Mouse (Mus musculus) thymus, adult 2 months (tissue): ENCODE measurements around the gene Aars.

Experiments used
- CTCF ChIP-seq: fragments of 200-500 bp; IDR thresholded peaks from 2 replicates; pipeline ENCODE4 v1.5.1; 2012; ENCODE audit warnings: mild to moderate bottlenecking, control low read depth, low read length, moderate library complexity, borderline replicate concordance; ENCODE audit not compliant: control insufficient read depth, poor library complexity, insufficient read depth; ENCODE audit errors: extremely low read depth
- POLR2A ChIP-seq: fragments of 200-500 bp; IDR thresholded peaks from 2 replicates; pipeline ENCODE4 v1.6.1; 2012; ENCODE audit warnings: mild to moderate bottlenecking, low read length, control low read depth, moderate library complexity; ENCODE audit not compliant: control insufficient read depth, poor library complexity, insufficient read depth; ENCODE audit errors: extremely low read depth

DNA sequence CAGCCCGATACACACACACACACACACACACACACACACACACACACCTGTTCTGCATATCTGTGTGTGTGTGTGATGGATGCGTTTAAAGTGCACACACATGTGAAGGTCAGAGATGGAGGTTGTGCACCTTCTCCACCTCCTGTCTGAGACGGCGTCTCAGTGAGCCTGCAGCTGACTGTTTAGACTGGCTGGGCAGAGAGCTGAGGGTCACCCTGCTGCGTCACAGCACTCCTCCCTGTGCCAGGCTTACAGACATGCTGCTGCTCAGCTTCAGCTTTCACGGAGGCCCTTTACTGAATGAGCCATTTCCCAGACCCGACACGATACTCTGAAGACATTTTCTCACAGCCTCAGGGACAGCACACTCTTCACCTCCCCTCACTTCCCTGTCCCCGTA, 42.9 kb upstream of the Aars start:
- TF ChIP-seq POLR2A = no peak
- TF ChIP-seq CTCF = no peak
